Mouse (Mus musculus) stomach, postnatal 0 days (tissue): ENCODE measurements around the gene Wdr27. TPM values are rescaled to one million over a fixed set of nuclear protein-coding genes. Genes with fewer than 3 reads are reported as not detected.

Experiments used
- ATAC-seq: fragments of 200-750 bp; cut with Nextera tagmentation; 2 replicates; pipeline ENCODE4 v1.8.0; 2017; ENCODE audit not compliant: low FRiP score, low TSS enrichment
- DNase-seq: peaks from one replicate; pipeline ENCODE4 v3.0.0-alpha.2; 2016; ENCODE audit warnings: low spot score
- H3K27ac ChIP-seq: fragments of 300-500 bp; sonication (generic); replicated peaks from 2 replicates; pipeline ENCODE4 v1.5.1; 2014; ENCODE audit warnings: mild to moderate bottlenecking, control low read depth
- H3K27me3 ChIP-seq: fragments of 300-500 bp; sonication (generic); 2 replicates; pipeline ENCODE4 v1.6.1; 2014; ENCODE audit warnings: low read length; ENCODE audit not compliant: control insufficient read depth, insufficient read depth
- H3K36me3 ChIP-seq: fragments of 300-500 bp; sonication (generic); 2 replicates; pipeline ENCODE4 v1.6.1; 2014; ENCODE audit warnings: low read length, mixed read lengths; ENCODE audit not compliant: control insufficient read depth, insufficient read depth
- H3K4me1 ChIP-seq: fragments of 300-500 bp; sonication (generic); replicated peaks from 2 replicates; pipeline ENCODE4 v1.6.1; 2014; ENCODE audit warnings: antibody characterized with exemption; ENCODE audit not compliant: control insufficient read depth, insufficient read depth
- H3K4me2 ChIP-seq: fragments of 300-500 bp; sonication (generic); replicated peaks from 2 replicates; pipeline ENCODE4 v1.6.1; 2014; ENCODE audit warnings: low read depth, mild to moderate bottlenecking, control low read depth, moderate library complexity
- H3K4me3 ChIP-seq: fragments of 300-500 bp; sonication (generic); 2 replicates; pipeline ENCODE4 v1.5.1; 2014; ENCODE audit warnings: low read depth, low read length, control low read depth
- H3K9ac ChIP-seq: fragments of 300-500 bp; sonication (generic); 2 replicates; pipeline ENCODE4 v1.6.1; 2014; ENCODE audit warnings: mild to moderate bottlenecking, low read length, control low read depth, mixed read lengths
- H3K9me3 ChIP-seq: fragments of 300-500 bp; sonication (generic); 2 replicates; pipeline ENCODE4 v1.6.1; 2016; ENCODE audit warnings: low read length; ENCODE audit not compliant: control insufficient read depth
- CTCF ChIP-seq: IDR thresholded peaks from 2 replicates; pipeline ENCODE4 v1.5.1; 2016; ENCODE audit warnings: antibody characterized with exemption, low read depth, mild to moderate bottlenecking, moderate library complexity
- EP300 ChIP-seq: optimal IDR thresholded peaks from 2 replicates; pipeline ENCODE3; 2016; ENCODE audit warnings: antibody characterized with exemption
- WGBS: fragments of 180-500 bp; shearing (Covaris S2); extraction: QIAGEN DNeasy Blood & Tissue Kit; methylation state at CpG from one replicate; pipeline ENCODE4 v1.1.7; 2014; 5-methylcytosine and 5-hydroxymethylcytosine counted together
- polyA plus RNA-seq: library from polyadenylated mRNA; unstranded; fragments of >200 nt; fragmentation: Nextera tagmentation; extraction: Ambion mirVana; gene quantifications from 2 replicates; pipeline ENCODE4 v1.2.1, GENCODE M21; 2015

Gene Wdr27
- polyA plus RNA-seq, 1 experiment from 2014 or later, result 9.0 TPM

GRCm38 (mm10) chr17:14914401-14914800, 28.6 kb downstream of the Wdr27 start:
- H3K27ac ChIP-seq, result no peak overlapping the region
- DNase-seq (no peak), ATAC-seq (no peak)
- no peaks in the 10 kb centered on the region for H3K27me3 ChIP-seq
- H3K4me3 ChIP-seq, result no peak overlapping the region
- H3K4me2 ChIP-seq, result no peak overlapping the region
- H3K4me1 ChIP-seq, result no peaks in the 10 kb centered on the region
- no peak overlapping the region for H3K9ac ChIP-seq
- 88% methylated on average over 4 of the region's 4 CpGs for WGBS
- no peaks in the 10 kb centered on the region for H3K9me3 ChIP-seq
- TF ChIP-seq CTCF (no peak), EP300 (no peak)
- no peaks in the 10 kb centered on the region for H3K36me3 ChIP-seq

DNA sequence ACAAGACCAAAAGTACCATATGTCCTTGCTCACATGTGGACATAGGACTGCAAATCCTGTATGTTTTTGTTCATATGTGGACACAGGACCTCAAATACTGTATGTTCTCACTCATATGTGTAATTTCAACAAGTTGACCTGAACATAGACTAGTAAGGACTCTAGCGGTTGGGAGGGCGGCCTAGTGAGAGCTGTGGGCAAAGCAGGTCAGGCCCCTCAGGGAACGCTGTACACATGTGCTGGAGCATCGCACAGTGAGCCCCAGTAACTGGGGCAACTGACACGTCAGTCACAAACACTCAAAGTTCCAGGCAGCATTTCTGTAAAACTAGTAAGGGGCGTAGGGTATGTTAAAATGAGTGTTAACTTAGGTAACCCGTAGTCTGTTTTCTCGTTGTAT, 30.0 kb downstream of the Wdr27 start:
- no peaks in the 10 kb centered on the region for H3K36me3 ChIP-seq
- H3K4me1 ChIP-seq, result no peaks in the 10 kb centered on the region
- no peak for TF ChIP-seq CTCF
- no peak for TF ChIP-seq EP300
- no peaks in the 10 kb centered on the region for H3K9me3 ChIP-seq
- H3K4me2 ChIP-seq, result no peak overlapping the region
- no peak for DNase-seq
- WGBS, result 84% methylated on average over 8 of the region's 8 CpGs
- H3K27me3 ChIP-seq, result no peaks in the 10 kb centered on the region
- H3K9ac ChIP-seq, result no peak overlapping the region
- ATAC-seq, result no peak
- no peak overlapping the region for H3K4me3 ChIP-seq
- H3K27ac ChIP-seq, result no peak overlapping the region

DNA sequence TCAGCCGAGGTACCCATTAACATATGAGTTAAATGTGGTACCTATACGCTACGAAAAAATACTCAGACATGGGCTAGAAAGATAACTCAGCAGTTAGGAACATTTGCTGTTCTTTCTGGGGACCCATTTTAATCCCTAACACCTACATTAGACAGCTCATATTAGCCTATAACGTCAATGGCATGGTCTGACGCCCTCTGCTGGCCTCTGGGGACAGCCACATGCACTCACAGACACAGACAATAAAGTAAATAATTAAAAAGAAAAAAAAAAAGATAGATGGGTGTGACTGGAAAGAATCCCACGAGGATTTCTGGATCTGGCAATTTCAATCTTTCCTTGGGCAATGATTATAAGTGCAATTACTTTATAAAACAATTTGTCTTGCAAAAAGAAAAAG, 30.5 kb downstream of the Wdr27 start:
- H3K4me2 ChIP-seq, result no peak overlapping the region
- H3K27ac ChIP-seq, result no peak overlapping the region
- H3K27me3 ChIP-seq, result no peaks in the 10 kb centered on the region
- 51% methylated on average over 6 of the region's 6 CpGs for WGBS
- DNase-seq (no peak), ATAC-seq (no peak)
- TF ChIP-seq CTCF (peak; percentile 59), EP300 (no peak)
- no peak overlapping the region for H3K9ac ChIP-seq
- no peaks in the 10 kb centered on the region for H3K9me3 ChIP-seq
- no peaks in the 10 kb centered on the region for H3K36me3 ChIP-seq
- H3K4me3 ChIP-seq, result no peak overlapping the region
- H3K4me1 ChIP-seq, result no peaks in the 10 kb centered on the region

DNA sequence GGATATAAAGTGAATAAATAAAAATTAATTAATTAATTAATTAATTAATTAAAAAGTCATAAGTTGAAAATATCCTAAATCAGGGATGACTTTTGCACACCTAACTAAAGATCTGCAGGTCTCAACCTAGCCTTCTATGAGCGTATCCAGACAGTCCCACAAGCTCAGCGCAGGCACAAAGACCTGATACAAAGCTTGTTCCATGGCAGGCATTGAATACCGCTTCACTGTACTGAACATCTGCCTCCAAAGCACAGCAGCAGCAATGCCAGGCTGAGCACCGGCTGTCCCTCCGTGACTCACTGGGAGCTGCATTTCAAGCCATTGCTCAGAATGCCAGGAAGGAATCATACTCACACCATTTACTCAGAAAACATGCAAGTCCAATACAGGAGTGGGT, 32.2 kb downstream of the Wdr27 start:
- no peak overlapping the region for H3K27ac ChIP-seq
- no peaks in the 10 kb centered on the region for H3K9me3 ChIP-seq
- no peaks in the 10 kb centered on the region for H3K27me3 ChIP-seq
- no peaks in the 10 kb centered on the region for H3K4me1 ChIP-seq
- TF ChIP-seq CTCF, result no peak
- no peak for TF ChIP-seq EP300
- no peak overlapping the region for H3K4me3 ChIP-seq
- ATAC-seq (no peak), DNase-seq (no peak)
- H3K9ac ChIP-seq, result no peak overlapping the region
- WGBS, result 93% methylated on average over 5 of the region's 5 CpGs
- H3K4me2 ChIP-seq, result no peak overlapping the region
- no peaks in the 10 kb centered on the region for H3K36me3 ChIP-seq

- no peak for DNase-seq
- H3K27me3 ChIP-seq, result no peaks in the 10 kb centered on the region
- no peak overlapping the region for H3K4me3 ChIP-seq
- H3K9ac ChIP-seq, result no peak overlapping the region
- WGBS, result 85% methylated on average over 5 of the region's 5 CpGs
- H3K27ac ChIP-seq, result no peak overlapping the region
- no peaks in the 10 kb centered on the region for H3K4me1 ChIP-seq
- no peaks in the 10 kb centered on the region for H3K9me3 ChIP-seq
- no peak overlapping the region for H3K4me2 ChIP-seq
- no peak for ATAC-seq
- no peaks in the 10 kb centered on the region for H3K36me3 ChIP-seq
- TF ChIP-seq CTCF (no peak), EP300 (no peak)
These were observed 33.6 kb downstream of the Wdr27 start for GRCm38 (mm10) chr17:14909331-14909730.

DNA sequence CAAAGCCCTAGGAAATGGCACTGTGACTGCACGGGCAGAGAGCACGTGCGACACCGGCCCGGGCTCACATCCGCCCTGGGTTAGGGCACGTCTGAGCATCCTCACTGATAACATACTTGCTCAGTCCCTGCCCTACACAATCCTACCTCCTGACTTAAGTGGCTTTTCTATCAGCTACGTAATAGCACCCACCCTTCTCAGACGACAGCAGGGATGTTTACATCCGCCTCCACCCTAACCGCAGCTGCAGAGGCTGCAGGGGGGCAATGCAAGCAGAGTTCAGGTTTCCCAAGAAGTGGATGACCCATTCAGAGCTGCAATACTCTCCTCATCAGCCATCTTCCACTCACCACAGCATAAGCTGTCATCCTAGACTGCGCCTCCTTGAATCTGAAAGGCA, 35.8 kb downstream of the Wdr27 start:
- ATAC-seq (peak; percentile 43; the same call in 1 of the 2 replicates), DNase-seq (no peak)

More for the DNA sequence above, 35.8 kb downstream of the Wdr27 start:
- no peak overlapping the region for H3K4me3 ChIP-seq
- WGBS, result 58% methylated on average over 12 of the region's 12 CpGs
- TF ChIP-seq EP300, result no peak
- no peak for TF ChIP-seq CTCF
- no peaks in the 10 kb centered on the region for H3K4me1 ChIP-seq
- H3K9ac ChIP-seq, result no peak overlapping the region
- no peaks in the 10 kb centered on the region for H3K9me3 ChIP-seq
- no peaks in the 10 kb centered on the region for H3K27me3 ChIP-seq
- no peaks in the 10 kb centered on the region for H3K36me3 ChIP-seq
- H3K4me2 ChIP-seq, result no peak overlapping the region
- no peak overlapping the region for H3K27ac ChIP-seq
